Mouse (Mus musculus): ENCODE data around the gene Stab2. TPM values are rescaled to one million over a fixed set of nuclear protein-coding genes. Genes with fewer than 3 reads are reported as not detected.

Stab2 gene
- total RNA-seq, 2 experiments from 2014 or later, result not detected

DNA sequence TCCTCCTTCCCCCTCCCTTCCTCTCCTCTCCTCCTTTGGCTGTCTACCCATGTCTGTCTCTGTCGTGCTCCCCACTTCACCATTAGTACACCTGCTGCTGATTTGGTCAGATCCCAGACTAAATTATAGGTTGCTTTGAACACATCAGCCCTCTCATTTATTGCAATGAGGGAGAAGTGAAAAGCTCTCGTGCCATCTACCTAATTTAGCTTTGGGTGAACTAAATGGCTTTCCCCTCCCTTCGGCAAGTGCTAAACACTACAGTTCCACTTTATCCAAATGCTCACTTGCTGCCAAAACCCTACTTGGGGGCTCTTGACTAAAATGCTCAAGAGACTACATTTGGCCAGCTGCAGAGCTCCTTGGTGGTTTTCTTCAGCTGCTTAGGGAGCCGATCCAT, 171.0 kb downstream of the Stab2 start:
- ATAC-seq (replicated peaks; ENCODE audit: poor library complexity, severe bottlenecking), result no peak

- no peak for ATAC-seq (replicated peaks; ENCODE audit: poor library complexity, severe bottlenecking)
These were observed 178.3 kb downstream of the Stab2 start for GRCm38 (mm10) chr10:86829515-86829914.

- no peak for ATAC-seq (replicated peaks; ENCODE audit: poor library complexity, severe bottlenecking)
These were observed 179.3 kb downstream of the Stab2 start for GRCm38 (mm10) chr10:86828221-86829135.

- ATAC-seq (replicated peaks; ENCODE audit: poor library complexity, severe bottlenecking), result peak; percentile 81
These were observed 180.9 kb downstream of the Stab2 start for GRCm38 (mm10) chr10:86826929-86827328.

DNA sequence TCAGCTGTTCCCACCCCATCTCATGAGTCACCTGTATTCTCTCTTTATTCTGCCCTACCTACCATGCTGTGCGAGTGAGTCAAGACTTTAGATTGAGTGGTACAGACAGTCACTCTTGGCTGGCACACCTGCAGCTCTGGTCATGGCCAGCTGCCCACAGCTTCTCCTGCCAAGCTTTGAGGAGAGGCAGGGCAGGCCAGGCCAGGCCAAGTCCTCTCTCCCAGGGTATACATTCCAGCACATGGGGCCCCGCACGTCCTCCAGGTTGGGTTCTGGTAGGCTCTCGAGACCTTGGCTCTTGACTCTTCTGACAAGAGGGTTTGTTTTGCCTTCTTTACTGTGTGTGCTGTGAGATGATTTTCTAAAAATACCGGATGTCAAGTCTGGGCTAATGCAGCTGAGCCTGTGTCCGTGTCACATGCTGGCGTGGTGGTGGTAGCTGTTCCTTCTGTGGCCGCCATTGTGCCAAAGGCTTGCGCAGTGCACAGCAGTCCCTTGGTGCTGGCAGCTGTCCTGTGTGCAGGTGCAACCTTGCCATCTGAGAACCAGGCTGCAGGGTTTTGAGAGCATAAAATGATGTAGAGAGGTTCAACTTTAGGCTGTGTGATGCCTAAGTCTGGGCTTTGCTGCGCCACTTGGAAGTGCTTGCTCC, 181.8 kb downstream of the Stab2 start:
- no peak for ATAC-seq (replicated peaks; ENCODE audit: poor library complexity, severe bottlenecking)

DNA sequence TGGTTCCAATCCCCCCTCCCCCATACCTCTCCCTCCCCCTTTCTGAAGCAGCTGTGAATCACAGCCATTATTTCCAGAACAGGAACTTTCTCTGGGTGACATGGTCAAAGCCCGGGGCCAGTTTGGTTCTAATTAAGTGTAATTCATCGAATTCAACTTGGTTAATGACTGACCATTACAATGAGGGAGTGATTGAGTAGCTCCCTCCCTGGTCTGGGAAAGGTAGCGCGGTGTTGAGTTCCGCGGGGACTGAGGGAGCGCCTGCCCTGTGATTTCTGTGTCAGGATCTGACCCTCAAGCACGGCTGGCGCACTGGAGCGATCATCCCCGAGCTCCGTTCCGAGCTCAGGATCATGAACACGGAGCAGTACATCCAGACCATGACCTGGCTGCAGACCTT, 183.0 kb downstream of the Stab2 start:
- ATAC-seq (replicated peaks; ENCODE audit: poor library complexity, severe bottlenecking), result no peak

- ATAC-seq (replicated peaks; ENCODE audit: poor library complexity, severe bottlenecking), result no peak
These were observed 183.7 kb downstream of the Stab2 start for GRCm38 (mm10) chr10:86824093-86824492.

DNA sequence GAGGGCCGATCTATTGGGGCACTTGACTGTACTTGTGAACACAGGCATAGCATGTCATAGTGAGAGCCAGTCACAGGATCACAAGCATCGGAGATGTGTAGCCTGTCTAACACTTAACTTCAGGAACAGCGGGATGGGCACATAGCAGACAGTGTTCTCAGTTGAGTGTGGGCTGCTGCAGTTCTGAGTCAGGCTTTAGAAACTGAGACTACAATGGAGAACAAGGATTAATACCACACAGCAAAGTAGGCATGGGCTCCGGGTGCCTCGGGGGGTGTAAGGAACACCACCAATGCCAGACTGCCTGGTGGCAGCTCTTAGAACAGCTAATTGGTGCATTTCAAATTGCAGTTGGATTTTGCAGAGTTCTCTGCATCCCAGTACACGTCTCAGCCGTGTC, 186.8 kb downstream of the Stab2 start:
- no peak for ATAC-seq (replicated peaks; ENCODE audit: poor library complexity, severe bottlenecking)

DNA sequence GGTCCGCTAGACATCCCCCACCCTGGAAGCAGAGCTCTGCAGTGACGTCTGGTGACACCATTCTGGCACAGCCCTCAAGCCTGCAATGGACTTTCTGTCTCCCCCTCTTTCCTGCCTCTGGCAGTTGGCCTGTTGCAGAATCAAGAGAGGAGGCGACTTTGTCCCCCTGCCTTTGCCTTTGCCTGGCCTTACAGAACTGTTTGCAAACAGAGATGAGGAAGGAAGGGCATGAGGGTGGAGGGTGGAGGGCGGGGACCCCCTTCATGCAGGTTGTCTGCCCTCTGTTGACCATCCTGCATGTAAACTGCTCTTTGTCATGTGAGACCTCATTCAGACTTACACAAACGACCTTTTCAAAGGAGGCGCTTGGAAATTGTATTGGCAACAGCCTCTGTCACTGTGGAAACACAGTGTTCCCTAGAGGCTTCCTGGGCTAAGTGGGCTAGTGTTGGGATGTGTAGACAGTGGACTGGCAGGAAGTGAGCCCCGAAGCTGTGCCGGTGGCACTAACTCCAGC, 188.1 kb downstream of the Stab2 start:
- peak; percentile 56 for ATAC-seq (replicated peaks; ENCODE audit: poor library complexity, severe bottlenecking)

- no peak for ATAC-seq (replicated peaks; ENCODE audit: poor library complexity, severe bottlenecking)
These were observed 192.7 kb downstream of the Stab2 start for GRCm38 (mm10) chr10:86815133-86815532.

GRCm38 (mm10) chr10:86814292-86815131, 193.3 kb downstream of the Stab2 start:
- ATAC-seq (replicated peaks; ENCODE audit: poor library complexity, severe bottlenecking), result no peak

DNA sequence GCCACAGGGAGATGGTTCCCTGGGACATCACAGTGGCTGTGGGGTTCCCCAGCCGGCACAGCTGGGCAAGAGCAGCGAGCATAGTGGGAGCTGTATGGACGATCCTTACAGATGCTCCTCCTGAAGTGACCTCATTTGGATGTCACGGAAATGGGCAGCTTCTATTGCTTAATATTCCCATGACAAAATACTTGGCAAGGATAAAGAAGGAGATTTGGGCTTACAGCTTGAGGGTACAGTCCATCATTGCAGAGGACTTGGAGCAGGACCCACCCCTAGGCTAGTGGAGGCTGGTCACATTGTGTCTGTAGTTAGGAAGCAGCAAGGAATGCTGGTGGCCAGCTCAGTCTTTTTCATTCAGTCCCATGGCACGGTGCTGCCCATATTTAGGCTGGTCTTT, 197.2 kb downstream of the Stab2 start:
- ATAC-seq (replicated peaks; ENCODE audit: poor library complexity, severe bottlenecking), result no peak

- ATAC-seq (replicated peaks; ENCODE audit: poor library complexity, severe bottlenecking), result no peak
These were observed 197.8 kb downstream of the Stab2 start for GRCm38 (mm10) chr10:86810000-86810399.

GRCm38 (mm10) chr10:86808013-86808758, 199.6 kb downstream of the Stab2 start:
- no peak for ATAC-seq (replicated peaks; ENCODE audit: poor library complexity, severe bottlenecking)

GRCm38 (mm10) chr10:86807362-86807761, 200.5 kb downstream of the Stab2 start:
- ATAC-seq (replicated peaks; ENCODE audit: poor library complexity, severe bottlenecking), result no peak

- no peak for ATAC-seq (replicated peaks; ENCODE audit: poor library complexity, severe bottlenecking)
These were observed 211.6 kb downstream of the Stab2 start for GRCm38 (mm10) chr10:86796073-86796741.

GRCm38 (mm10) chr10:86794794-86795535, 212.9 kb downstream of the Stab2 start:
- ATAC-seq (replicated peaks; ENCODE audit: poor library complexity, severe bottlenecking), result no peak

GRCm38 (mm10) chr10:86794196-86794595, 213.6 kb downstream of the Stab2 start:
- no peak for ATAC-seq (replicated peaks; ENCODE audit: poor library complexity, severe bottlenecking)
